36 mouse cellular contexts compared by ENCODE assay signal in the genomic region with DNA sequence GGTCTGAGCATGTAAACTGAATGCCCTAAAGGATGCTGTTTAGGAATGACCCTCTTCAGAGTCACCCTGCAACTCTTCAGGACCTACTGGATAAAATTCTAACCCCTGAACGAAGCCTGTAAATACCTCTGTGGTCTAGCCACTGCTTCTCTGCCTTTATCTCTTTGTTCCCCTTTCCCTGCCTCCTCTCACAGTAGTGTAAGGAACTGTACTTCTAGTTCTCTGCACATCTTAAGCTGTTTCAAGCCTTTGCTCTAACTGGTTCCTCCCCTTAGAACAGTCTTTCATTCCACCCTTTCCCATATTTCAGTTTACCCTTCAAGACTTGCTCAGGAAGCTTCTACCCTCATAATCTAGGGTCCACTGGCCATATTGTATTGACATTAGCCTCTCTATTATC. TPM values are rescaled to one million over a fixed set of nuclear protein-coding genes. Genes with fewer than 3 reads are reported as not detected.
"Had no signal": no experiment of that assay in that cellular context is flagged by ENCODE, and none has a peak within 500 bp of the region (broad histone marks: within the 10 kb centered on the region; RNA-seq: fewer than 3 reads in every experiment).

No protein-coding gene starts in this region.

- DNase-seq: heart, postnatal 10 days; heart, postnatal 14 days; heart, postnatal 36 days; heart, postnatal 4 days; kidney, adult 11 months; kidney, adult 18-20 months; kidney, adult 2 months; kidney, adult 8-10 months; kidney, adult 9 months; kidney, postnatal 10 days; kidney, postnatal 14 days; kidney, postnatal 25 days; kidney, postnatal 36 days; kidney, postnatal 4 days; layer of hippocampus, adult 9-11 months; layer of hippocampus, postnatal 36 days had no signal

- H3K9me3 ChIP-seq: heart, embryonic 10.5 days; heart, embryonic 12.5 days; heart, embryonic 13.5 days; heart, embryonic 15.5 days; hindbrain, embryonic 10.5 days; hindbrain, embryonic 12.5 days; hindbrain, embryonic 13.5 days; hindbrain, embryonic 15.5 days; intestine, embryonic 15.5 days; kidney, embryonic 15.5 days had no signal

- H3K4me2 ChIP-seq: heart, embryonic 11.5 days; heart, embryonic 12.5 days; heart, embryonic 13.5 days; heart, embryonic 15.5 days; hindbrain, embryonic 12.5 days; hindbrain, embryonic 13.5 days; hindbrain, embryonic 14.5 days; hindbrain, embryonic 15.5 days; intestine, embryonic 15.5 days; kidney, embryonic 15.5 days had no signal

- H3K9ac ChIP-seq: heart, embryonic 12.5 days; heart, embryonic 13.5 days; heart, embryonic 15.5 days; hindbrain, embryonic 12.5 days; hindbrain, embryonic 13.5 days; hindbrain, embryonic 14.5 days; hindbrain, embryonic 15.5 days; intestine, embryonic 15.5 days; kidney, embryonic 15.5 days had no signal

- ATAC-seq: hindbrain, embryonic 16.5 days; hindbrain, postnatal 0 days; inflammation-experienced regulatory T-cells, adult 6 months; intestine, embryonic 15.5 days; intestine, embryonic 16.5 days; intestine, postnatal 0 days had no signal

- H3K4me1 ChIP-seq: heart, embryonic 10.5 days; heart, embryonic 12.5 days; heart, embryonic 15.5 days; hindbrain, embryonic 10.5 days; hindbrain, embryonic 12.5 days; hindbrain, embryonic 15.5 days; intestine, embryonic 15.5 days; kidney, embryonic 15.5 days had no signal

- H3K4me3 ChIP-seq: heart, embryonic 10.5 days; heart, embryonic 12.5 days; heart, embryonic 13.5 days; heart, embryonic 15.5 days; hindbrain, embryonic 10.5 days; hindbrain, embryonic 12.5 days; hindbrain, embryonic 13.5 days; hindbrain, embryonic 15.5 days; intestine, embryonic 15.5 days; kidney, embryonic 15.5 days; layer of hippocampus, adult 2 months had no signal

- H3K27ac ChIP-seq: heart, embryonic 10.5 days; heart, embryonic 13.5 days; heart, embryonic 15.5 days; hindbrain, embryonic 10.5 days; hindbrain, embryonic 12.5 days; hindbrain, embryonic 13.5 days; hindbrain, embryonic 14.5 days; hindbrain, embryonic 15.5 days; hindbrain, postnatal 0 days; intestine, embryonic 15.5 days; kidney, embryonic 15.5 days; kidney, postnatal 0 days; layer of hippocampus, adult 2 months had no signal

- H3K36me3 ChIP-seq: heart, embryonic 15.5 days; hindbrain, embryonic 15.5 days; intestine, embryonic 15.5 days had no signal

RNA-seq across cellular contexts. Expression of gene Ribc1, which starts 8.2 kb away (rescaled TPM):
- total RNA-seq: layer of hippocampus, adult 18-20 months had no signal
